Mouse (Mus musculus): Measurements from ENCODE around the gene Sec61a1.

GRCm38 (mm10) chr6:88483111-88483510 is 35.6 kb downstream of the Sec61a1 start:
- TF ChIP-seq CTCF (IDR thresholded peaks at IDR 0.05) = no peak
- no peak for TF ChIP-seq EP300 (IDR thresholded peaks at IDR 0.05)

Data from lung, postnatal 0 days (tissue).